Mouse (Mus musculus) intestine, postnatal 0 days (tissue): ENCODE data around the gene Gpatch1. TPM values are rescaled to one million over a fixed set of nuclear protein-coding genes. Genes with fewer than 3 reads are reported as not detected.

Experiments
- ATAC-seq: fragments of 200-750 bp; cut with Nextera tagmentation; 2 replicates; pipeline ENCODE4 v1.8.0; 2017; ENCODE audit warnings: mild to moderate bottlenecking, moderate TSS enrichment, moderate library complexity
- H3K27ac ChIP-seq: fragments of 300-500 bp; sonication (generic); 2 replicates; pipeline ENCODE4 v1.5.1; 2014; ENCODE audit warnings: mild to moderate bottlenecking, low read depth, low read length, moderate library complexity
- H3K27me3 ChIP-seq: fragments of 300-500 bp; sonication (generic); replicated peaks from 2 replicates; pipeline ENCODE4 v1.6.1; 2014; ENCODE audit warnings: low read length, mixed read lengths; ENCODE audit not compliant: control insufficient read depth, insufficient read depth
- H3K36me3 ChIP-seq: fragments of 300-500 bp; sonication (generic); 2 replicates; pipeline ENCODE4 v1.6.1; 2014; ENCODE audit warnings: mild to moderate bottlenecking, moderate library complexity; ENCODE audit not compliant: control insufficient read depth, insufficient read depth
- H3K4me1 ChIP-seq: fragments of 300-500 bp; sonication (generic); replicated peaks from 2 replicates; pipeline ENCODE4 v1.6.1; 2014; ENCODE audit warnings: antibody characterized with exemption, low read length, mixed read lengths; ENCODE audit not compliant: control insufficient read depth, insufficient read depth
- H3K4me2 ChIP-seq: fragments of 300-500 bp; sonication (generic); replicated peaks from 2 replicates; pipeline ENCODE4 v1.6.1; 2014; ENCODE audit warnings: low read depth, mild to moderate bottlenecking, moderate library complexity
- H3K4me3 ChIP-seq: fragments of 300-500 bp; sonication (generic); 2 replicates; pipeline ENCODE4 v1.5.1; 2014; ENCODE audit warnings: low read depth, low read length
- H3K9ac ChIP-seq: fragments of 300-500 bp; sonication (generic); 2 replicates; pipeline ENCODE4 v1.6.1; 2014; ENCODE audit warnings: mild to moderate bottlenecking, low read depth, low read length
- H3K9me3 ChIP-seq: fragments of 300-500 bp; sonication (generic); 2 replicates; pipeline ENCODE4 v1.6.1; 2016; ENCODE audit warnings: mixed run types; ENCODE audit not compliant: control insufficient read depth
- CTCF ChIP-seq: sonication (generic); IDR thresholded peaks from 2 replicates; pipeline ENCODE4 v1.5.1; 2016; ENCODE audit warnings: low read depth, mild to moderate bottlenecking, control low read depth, antibody characterized with exemption, moderate library complexity
- WGBS: fragments of 180-500 bp; shearing (Covaris S2); extraction: QIAGEN DNeasy Blood & Tissue Kit; methylation state at CpG from one replicate; pipeline ENCODE4 v1.1.7; 2014; 5-methylcytosine and 5-hydroxymethylcytosine counted together
- polyA plus RNA-seq: library from polyadenylated mRNA; unstranded; fragments of >200 nt; fragmentation: Nextera tagmentation; extraction: Ambion mirVana; gene quantifications from 2 replicates; pipeline ENCODE4 v1.2.1, GENCODE M21; 2015

The Gpatch1 gene
- polyA plus RNA-seq, 1 experiment from 2014 or later = 8.6 TPM

DNA sequence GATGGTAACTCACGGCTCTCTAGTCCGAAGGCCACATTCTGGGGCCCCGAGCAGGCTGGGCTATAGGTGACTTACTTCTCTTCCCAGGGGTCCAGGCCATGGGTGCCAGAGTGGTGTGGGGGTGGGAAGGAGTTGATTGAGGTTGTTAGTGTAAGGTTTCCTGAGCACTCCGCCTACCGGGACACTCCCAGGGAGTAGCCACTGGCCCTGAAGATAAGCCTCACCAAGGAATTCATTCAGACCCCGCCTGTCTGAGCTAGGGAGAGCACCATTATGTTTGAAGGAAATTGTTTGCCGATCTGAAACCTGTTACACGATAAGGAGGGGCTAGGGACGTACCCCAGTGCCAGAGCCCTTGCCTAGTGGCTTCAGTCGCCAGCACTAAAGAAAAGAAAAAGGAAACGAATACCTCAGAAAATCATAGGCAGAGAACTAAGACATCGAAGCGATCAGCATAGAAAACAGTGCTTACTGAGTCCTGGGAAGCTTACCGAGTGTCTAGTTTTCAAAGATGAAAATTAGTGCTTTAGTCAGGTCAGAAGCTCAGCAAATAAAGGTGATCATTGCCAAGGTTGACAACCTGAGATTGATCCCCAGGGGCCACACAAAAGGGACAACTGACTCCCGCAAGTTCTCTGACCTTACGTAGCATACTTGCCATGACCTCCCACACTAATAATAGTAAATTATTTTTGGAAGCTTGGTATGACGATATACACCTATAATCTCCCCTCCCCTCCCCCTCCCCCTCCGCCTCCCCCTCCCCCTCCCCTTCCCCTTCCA, 29.9 kb upstream of the Gpatch1 start:
- H3K36me3 ChIP-seq = peaks cover 7% of the 10 kb centered on the region; the same call in 1 of the 2 replicates
- WGBS = 29% methylated on average over 17 of the region's 18 CpGs
- no peaks in the 10 kb centered on the region for H3K27me3 ChIP-seq
- no peak overlapping the region for H3K4me3 ChIP-seq
- peak overlapping the region; percentile 78 for H3K27ac ChIP-seq
- H3K4me1 ChIP-seq = peaks cover 8% of the 10 kb centered on the region; the same call in 1 of the 2 replicates
- H3K4me2 ChIP-seq = peak overlapping the region; percentile 50
- no peaks in the 10 kb centered on the region for H3K9me3 ChIP-seq
- H3K9ac ChIP-seq = no peak overlapping the region
- TF ChIP-seq CTCF = no peak
- peak; percentile 33 for ATAC-seq

DNA sequence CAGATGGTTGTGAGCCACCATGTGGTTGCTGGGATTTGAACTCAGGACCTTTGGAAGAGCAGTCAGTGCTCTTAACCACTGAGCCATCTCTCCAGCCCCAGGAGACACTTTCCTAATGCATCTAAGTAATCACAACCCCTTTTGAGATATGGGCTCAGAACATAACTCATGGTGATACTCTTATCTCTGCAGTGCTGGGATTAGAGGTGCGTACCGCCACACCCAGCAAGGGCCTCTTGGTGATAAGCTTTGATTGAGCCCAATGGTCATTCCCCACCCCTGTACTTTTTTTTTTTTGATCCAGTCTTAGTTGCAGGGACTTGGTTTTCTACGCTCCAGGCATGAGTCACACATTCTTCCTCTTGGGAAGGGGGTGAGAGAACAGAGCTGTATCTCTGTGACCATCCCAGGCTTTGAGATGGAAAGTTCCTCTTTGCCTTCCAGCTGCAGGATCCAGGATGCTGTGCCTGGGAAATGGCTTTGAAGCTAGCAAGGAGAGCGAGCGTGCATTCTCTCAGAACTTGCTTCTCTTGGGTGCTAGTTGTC, 26.6 kb upstream of the Gpatch1 start:
- peaks cover 8% of the 10 kb centered on the region for H3K4me1 ChIP-seq
- H3K9me3 ChIP-seq = no peaks in the 10 kb centered on the region
- H3K9ac ChIP-seq = no peak overlapping the region
- no peaks in the 10 kb centered on the region for H3K27me3 ChIP-seq
- TF ChIP-seq CTCF = no peak
- 49% methylated on average over 5 of the region's 5 CpGs for WGBS
- H3K27ac ChIP-seq = 0 out of 2 replicates have a peak overlapping the region, but pooled peaks have one; percentile 5
- H3K4me2 ChIP-seq = no peak overlapping the region
- peak; percentile 65 for ATAC-seq
- peaks cover 7% of the 10 kb centered on the region; the same call in 1 of the 2 replicates for H3K36me3 ChIP-seq
- H3K4me3 ChIP-seq = no peak overlapping the region

DNA sequence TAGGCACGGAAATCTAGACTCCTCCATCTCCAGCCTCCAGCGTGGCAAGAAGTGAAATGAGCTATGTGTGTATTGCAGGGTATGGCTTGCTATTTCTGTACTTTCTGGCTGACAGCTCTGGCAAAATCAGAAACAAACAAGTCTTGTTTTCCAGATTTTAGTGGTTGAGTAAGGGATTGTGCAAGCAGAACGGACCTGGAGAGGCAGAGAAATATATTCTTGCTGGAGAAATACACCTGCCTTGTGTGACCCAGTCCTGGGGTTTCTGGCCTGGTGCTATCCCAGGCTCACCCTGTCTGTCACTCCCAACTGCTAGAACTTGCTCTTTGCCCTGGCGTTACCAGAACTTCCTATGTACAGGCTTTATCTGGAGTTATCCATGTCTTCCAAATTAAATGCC, 24.3 kb upstream of the Gpatch1 start:
- 28% methylated on average over 4 of the region's 4 CpGs for WGBS
- TF ChIP-seq CTCF = no peak
- no peak for ATAC-seq
- no peak overlapping the region for H3K9ac ChIP-seq
- no peaks in the 10 kb centered on the region for H3K27me3 ChIP-seq
- H3K36me3 ChIP-seq = peaks cover 7% of the 10 kb centered on the region; the same call in 1 of the 2 replicates
- H3K9me3 ChIP-seq = no peaks in the 10 kb centered on the region
- peak overlapping the region; percentile 60; the same call in 1 of the 2 replicates for H3K27ac ChIP-seq
- H3K4me1 ChIP-seq = peaks cover 3% of the 10 kb centered on the region
- no peak overlapping the region for H3K4me3 ChIP-seq
- H3K4me2 ChIP-seq = 0 out of 2 replicates have a peak overlapping the region, but pooled peaks have one; percentile 13

- WGBS = 37% methylated on average over 6 of the region's 6 CpGs
These were observed 23.0 kb upstream of the Gpatch1 start for GRCm38 (mm10) chr7:35341282-35341681.

DNA sequence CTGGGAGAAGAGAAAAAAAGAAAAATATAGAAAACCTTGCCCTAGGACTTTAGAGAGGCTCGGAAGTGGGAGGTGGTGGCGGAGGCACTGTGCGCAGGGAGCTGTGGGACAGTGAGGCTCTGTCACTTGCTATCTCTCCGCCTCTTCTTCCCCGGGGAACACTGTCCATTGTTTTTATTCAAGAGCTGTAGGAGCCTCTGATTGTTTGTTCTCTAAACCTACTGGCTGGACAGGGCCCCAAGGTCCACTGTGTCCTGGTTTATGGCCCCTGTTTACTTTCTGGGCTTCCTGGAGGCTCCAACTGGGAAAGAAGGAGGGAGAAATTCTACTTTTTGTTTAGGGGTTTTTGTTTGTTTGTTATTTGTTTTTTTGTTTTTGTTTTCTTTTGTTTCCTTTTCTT, 22.0 kb upstream of the Gpatch1 start:
- Histone ChIP-seq H3K27me3 (no peaks in the 10 kb centered on the region), H3K9me3 (no peaks in the 10 kb centered on the region), H3K4me3 (no peak overlapping the region), H3K36me3 (0 out of 2 replicates have a peak, but pooled peaks cover under 1% of the 10 kb centered on the region), H3K27ac (peak overlapping the region; percentile 65), H3K4me1 (no peaks in the 10 kb centered on the region; the same call in 1 of the 2 replicates), H3K9ac (no peak overlapping the region), H3K4me2 (peak overlapping the region; percentile 49)
- no peak for ATAC-seq
- 18% methylated on average over 5 of the region's 5 CpGs for WGBS
- no peak for TF ChIP-seq CTCF

More at GRCm38 (mm10) chr7:35341282-35341681, 23.0 kb upstream of the Gpatch1 start:
- peaks cover 7% of the 10 kb centered on the region; the same call in 1 of the 2 replicates for H3K36me3 ChIP-seq
- H3K9me3 ChIP-seq = no peaks in the 10 kb centered on the region
- H3K4me3 ChIP-seq = no peak overlapping the region
- no peak overlapping the region for H3K9ac ChIP-seq
- 0 out of 2 replicates have a peak, but pooled peaks have one; percentile 7 for TF ChIP-seq CTCF
- H3K4me2 ChIP-seq = peak overlapping the region; percentile 41; the same call in 1 of the 2 replicates
- no peaks in the 10 kb centered on the region for H3K27me3 ChIP-seq
- peak; percentile 66 for ATAC-seq
- H3K27ac ChIP-seq = peak overlapping the region; percentile 65
- H3K4me1 ChIP-seq = peaks cover 2% of the 10 kb centered on the region
